Mouse (Mus musculus): ENCODE data around the gene Serpinb3a. TPM values are rescaled to one million over a fixed set of nuclear protein-coding genes. Genes with fewer than 3 reads are reported as not detected.

Serpinb3a gene
- polyA plus RNA-seq, 1 experiment from 2014 or later: 21.4 TPM

Other genes with a start within 250 kb of the Serpinb3a start
- gene Serpinb5, start 191.1 kb downstream of the Serpinb3a start, polyA plus RNA-seq (2015; fragmentation: Nextera tagmentation; extraction: Ambion mirVana): 71.1 and 80.8 TPM in 2 replicates
- 14.5 and 25.0 TPM in 2 replicates for gene Serpinb12, start 117.9 kb downstream of the Serpinb3a start, polyA plus RNA-seq (2015; fragmentation: Nextera tagmentation; extraction: Ambion mirVana)
- gene Serpinb13, start 71.3 kb downstream of the Serpinb3a start, polyA plus RNA-seq (2015; fragmentation: Nextera tagmentation; extraction: Ambion mirVana): 0.08 TPM in 1 of 2 replicates, not detected in the other
- not detected in 2 replicates for gene Serpinb3d, start 31.2 kb upstream of the Serpinb3a start, polyA plus RNA-seq (2015; fragmentation: Nextera tagmentation; extraction: Ambion mirVana)
- not detected in 2 replicates for gene Serpinb3b, start 226.1 kb upstream of the Serpinb3a start, polyA plus RNA-seq (2015; fragmentation: Nextera tagmentation; extraction: Ambion mirVana)
- not detected in 2 replicates for gene Serpinb3c, start 226.1 kb upstream of the Serpinb3a start, polyA plus RNA-seq (2015; fragmentation: Nextera tagmentation; extraction: Ambion mirVana)

All from stomach, embryonic 16.5 days (tissue).